Mouse (Mus musculus) liver, embryonic 14.5 days (tissue): ENCODE results near the gene Kifc3.

Source experiments
- CTCF ChIP-seq: IDR thresholded peaks from 2 replicates; pipeline ENCODE4 v1.5.1; 2016; ENCODE audit warnings: antibody characterized with exemption, low read depth, control low read depth
- EP300 ChIP-seq: IDR thresholded peaks from 2 replicates; pipeline ENCODE4 v1.6.1; 2016; ENCODE audit warnings: antibody characterized with exemption, low read depth

DNA sequence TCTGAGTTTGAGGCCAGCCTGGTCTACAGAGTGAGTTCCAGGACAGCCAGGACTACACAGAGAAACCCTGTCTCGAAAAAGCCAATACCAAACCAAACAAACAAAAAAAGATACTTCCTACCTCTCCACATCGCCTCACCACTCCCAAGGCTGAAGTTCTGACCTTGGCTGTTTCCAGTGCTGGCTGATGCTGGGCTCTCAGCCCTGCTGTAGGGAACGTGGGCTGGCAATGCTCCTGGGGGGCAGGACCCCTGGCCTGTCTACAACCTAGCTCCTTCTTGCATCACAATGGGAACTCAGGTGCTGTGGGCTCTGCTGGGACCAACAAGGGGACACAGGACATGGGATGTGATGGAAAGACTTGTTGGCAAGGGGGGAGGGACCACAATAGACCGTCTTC lies 89.5 kb downstream of the Kifc3 start:
- TF ChIP-seq EP300 (no peak), CTCF (no peak)
